Mouse (Mus musculus) left cerebral cortex, adult 8-10 months (tissue): ENCODE data around the gene Hist1h1d. TPM values are rescaled to one million over a fixed set of nuclear protein-coding genes. Genes with fewer than 3 reads are reported as not detected.
"Not testable (repeated sequence)": the region's sequence is repeated elsewhere in the genome, so short reads cannot be mapped to it uniquely, and the experiment has no call there.

Experiments used
- DNase-seq, 2 experiments: peaks; one replicate each; pipeline ENCODE4 v3.0.0; 2022; ENCODE audit warnings: low spot score in 2 of 2
- microRNA-seq, 2 experiments: library from miRNA; unstranded; fragments of <30 nt; microRNA quantifications; one replicate each; pipeline ENCODE4 v1.2.0; 2022
- total RNA-seq, 4 experiments: library from RNA; stranded (reverse); gene quantifications; 2 replicates each; pipeline ENCODE4 v1.2.4; 2022

Gene Hist1h1d
- total RNA-seq, 4 experiments from 2014 or later, result 3.4 to 4.2 (median 3.5) TPM

GRCm38 (mm10) chr13:23586099-23586939 lies 33.3 kb downstream of the Hist1h1d start:
- DNase-seq, result no peak

GRCm38 (mm10) chr13:23586940-23587225 lies 33.8 kb downstream of the Hist1h1d start:
- DNase-seq, result no peak

GRCm38 (mm10) chr13:23591206-23591605 lies 38.1 kb downstream of the Hist1h1d start:
- no peak for DNase-seq

- DNase-seq, result not testable (repeated sequence)
Measured at GRCm38 (mm10) chr13:23591886-23592285, 38.8 kb downstream of the Hist1h1d start.

- DNase-seq, result no peak
Measured at GRCm38 (mm10) chr13:23592614-23593013, 39.6 kb downstream of the Hist1h1d start.

GRCm38 (mm10) chr13:23593051-23593770 lies 40.1 kb downstream of the Hist1h1d start:
- DNase-seq, result no peak

GRCm38 (mm10) chr13:23595185-23595584 lies 42.1 kb downstream of the Hist1h1d start:
- no peak for DNase-seq

GRCm38 (mm10) chr13:23595622-23596372 lies 42.7 kb downstream of the Hist1h1d start:
- DNase-seq, result no peak

GRCm38 (mm10) chr13:23597957-23598356 lies 44.9 kb downstream of the Hist1h1d start:
- DNase-seq, result no peak

- no peak for DNase-seq
Measured at GRCm38 (mm10) chr13:23603182-23603699, 50.2 kb downstream of the Hist1h1d start.

GRCm38 (mm10) chr13:23604452-23604851 lies 51.4 kb downstream of the Hist1h1d start:
- DNase-seq, result no peak

- no peak for DNase-seq
Measured at GRCm38 (mm10) chr13:23605052-23605451, 52.0 kb downstream of the Hist1h1d start.

GRCm38 (mm10) chr13:23609209-23609608 lies 56.1 kb downstream of the Hist1h1d start:
- no peak for DNase-seq

- no peak for DNase-seq
Measured at GRCm38 (mm10) chr13:23609844-23610243, 56.8 kb downstream of the Hist1h1d start.

Small RNA genes within 50 kb of the gene (microRNA-seq; reads per million reads assigned to microRNA genes)
- gene Gm44297, result 0 reads per million in 2 experiments
- 0 reads per million in 2 experiments for gene Gm44359
- gene Gm44394, result 0 reads per million in 2 experiments
- 0.21 to 0.22 reads per million in 2 experiments for gene n-TStga1

Other genes with a start within 250 kb of the Hist1h1d start
- gene Zfp322a, start 184.1 kb upstream of the Hist1h1d start, total RNA-seq, result 10 to 100 TPM; 24.9 to 29.0 (median 26.7) TPM
- gene Abt1, start 129.4 kb upstream of the Hist1h1d start, total RNA-seq, result 1 to 10 TPM; 8.1 to 9.3 (median 8.6) TPM
- gene Btn1a1, start 87.4 kb upstream of the Hist1h1d start, total RNA-seq, result under 1 TPM in 2 of 4 experiments, not detected in 2; 0.09 to 0.13 TPM
- 1 to 10 TPM in 2 of 4 experiments, under 1 TPM in 2; 0.63 to 1.1 (median 0.99) TPM for gene Btn2a2, start 64.4 kb upstream of the Hist1h1d start, total RNA-seq
- gene Hist1h4h, start 22.2 kb upstream of the Hist1h1d start, total RNA-seq, result 100 to 1,000 TPM; 263 to 358 (median 294) TPM
- 10 to 100 TPM in 1 of 4 experiments, 1 to 10 TPM in 2, not detected in 1; 1.7 to 10.6 (median 3.0) TPM for gene Hist1h2af, start 19.4 kb upstream of the Hist1h1d start, total RNA-seq
- gene Hist1h3g, start 17.8 kb upstream of the Hist1h1d start, total RNA-seq, result 1 to 10 TPM; 3.7 to 6.0 (median 4.2) TPM
- gene Hist1h2bh, start 9.9 kb upstream of the Hist1h1d start, total RNA-seq, result 1 to 10 TPM in 2 of 4 experiments, under 1 TPM in 2; 0.84 to 1.6 (median 0.98) TPM
- gene Hist1h3f, start 9.2 kb upstream of the Hist1h1d start, total RNA-seq, result 10 to 100 TPM; 15.3 to 21.8 (median 16.6) TPM
- 100 to 1,000 TPM; 153 to 191 (median 171) TPM for gene Hist1h4f, start 1.6 kb upstream of the Hist1h1d start, total RNA-seq
- 10 to 100 TPM; 43.6 to 61.8 (median 54.4) TPM for gene Hist1h3e, start 9.1 kb downstream of the Hist1h1d start, total RNA-seq
- 1 to 10 TPM; 3.0 to 5.2 (median 4.7) TPM for gene Hist1h2ae, start 18.0 kb downstream of the Hist1h1d start, total RNA-seq
- gene Hist1h2bg, start 18.1 kb downstream of the Hist1h1d start, total RNA-seq, result 10 to 100 TPM; 60.3 to 72.4 (median 70.0) TPM
- 10 to 100 TPM; 23.0 to 26.4 (median 24.2) TPM for gene Hist1h2bf, start 20.9 kb downstream of the Hist1h1d start, total RNA-seq
- 1 to 10 TPM; 1.3 to 6.6 (median 3.8) TPM for gene Hist1h2ad, start 21.1 kb downstream of the Hist1h1d start, total RNA-seq
- gene Hist1h3d, start 22.5 kb downstream of the Hist1h1d start, total RNA-seq, result 10 to 100 TPM in 2 of 4 experiments, 1 to 10 TPM in 2; 8.9 to 11.8 (median 10.0) TPM
- 100 to 1,000 TPM; 126 to 155 (median 139) TPM for gene Hist1h4d, start 28.3 kb downstream of the Hist1h1d start, total RNA-seq
- 1 to 10 TPM; 5.5 to 9.6 (median 7.2) TPM for gene Hist1h2be, start 67.9 kb downstream of the Hist1h1d start, total RNA-seq
- 10 to 100 TPM; 61.9 to 65.4 (median 62.5) TPM for gene Hist1h1e, start 69.3 kb downstream of the Hist1h1d start, total RNA-seq
- gene Hist1h2ac, start 130.7 kb downstream of the Hist1h1d start, total RNA-seq, result 1 to 10 TPM; 1.4 to 2.3 (median 1.9) TPM
- 10 to 100 TPM; 26.9 to 40.2 (median 30.0) TPM for gene Hist1h2bc, start 130.9 kb downstream of the Hist1h1d start, total RNA-seq
- gene Hist1h1t, start 142.6 kb downstream of the Hist1h1d start, total RNA-seq, result under 1 TPM in 1 of 4 experiments, not detected in 3; 0.41 TPM
- 100 to 1,000 TPM in 2 of 4 experiments, 10 to 100 TPM in 2; 87.8 to 116 (median 99.2) TPM for gene Hist1h4c, start 145.2 kb downstream of the Hist1h1d start, total RNA-seq
- gene Hfe, start 157.6 kb downstream of the Hist1h1d start, total RNA-seq, result 1 to 10 TPM; 3.4 to 7.7 (median 4.6) TPM
- gene Hist1h1c, start 185.5 kb downstream of the Hist1h1d start, total RNA-seq, result 10 to 100 TPM; 69.7 to 80.4 (median 72.8) TPM
- gene Hist1h3c, start 192.3 kb downstream of the Hist1h1d start, total RNA-seq, result 1 to 10 TPM; 1.1 to 3.3 (median 2.8) TPM
- gene Hist1h2bb, start 193.5 kb downstream of the Hist1h1d start, total RNA-seq, result 10 to 100 TPM; 12.3 to 18.8 (median 16.3) TPM
- 10 to 100 TPM; 18.4 to 30.4 (median 21.0) TPM for gene Hist1h2ab, start 197.9 kb downstream of the Hist1h1d start, total RNA-seq
- gene Hist1h3b, start 199.0 kb downstream of the Hist1h1d start, total RNA-seq, result 10 to 100 TPM in 1 of 4 experiments, 1 to 10 TPM in 3; 5.3 to 12.2 (median 8.1) TPM
- gene Hist1h4b, start 203.8 kb downstream of the Hist1h1d start, total RNA-seq, result 10 to 100 TPM; 53.3 to 70.8 (median 63.3) TPM
- gene Hist1h4a, start 208.0 kb downstream of the Hist1h1d start, total RNA-seq, result 10 to 100 TPM; 43.4 to 63.5 (median 58.0) TPM
- 10 to 100 TPM; 33.9 to 55.0 (median 40.9) TPM for gene Hist1h3a, start 209.1 kb downstream of the Hist1h1d start, total RNA-seq
- gene Hist1h1a, start 210.4 kb downstream of the Hist1h1d start, total RNA-seq, result 10 to 100 TPM; 29.7 to 32.8 (median 30.7) TPM
- not detected for gene Trim38, start 216.7 kb downstream of the Hist1h1d start, total RNA-seq